ENCODE assay signal across 11 mouse cellular contexts in genomic region chr13:43131741-43132191, GRCm38 (mm10). TPM values are rescaled to one million over a fixed set of nuclear protein-coding genes. Genes with fewer than 3 reads are reported as not detected.
A peak's percentile ranks its signal among the peaks of the same experiment; 100 is the strongest.
DNase-seq lines count a peak whose midpoint lies in the region; ATAC-seq and TF ChIP-seq lines count a peak whose summit lies in the region.
"Had no signal": no experiment of that assay in that cellular context is flagged by ENCODE, and none has a peak within 500 bp of the region (broad histone marks: within the 10 kb centered on the region; RNA-seq: fewer than 3 reads in every experiment).

No protein-coding gene starts in this region.

- H3K4me2 ChIP-seq in liver, postnatal 0 days (ENCODE audit: low read depth, low read length), result no peak overlapping the region
- H3K4me2 ChIP-seq in liver, embryonic 11.5 days, result no peak overlapping the region
- H3K4me2 ChIP-seq in neural tube, embryonic 15.5 days, result no peak overlapping the region
- H3K4me2 ChIP-seq: forebrain, embryonic 13.5 days; midbrain, embryonic 13.5 days had no signal

- 64% methylated on average over 10 of the region's 10 CpGs for WGBS in liver, postnatal 0 days (ENCODE audit: insufficient replicate concordance)
- whole genome bisulfite sequencing in liver, embryonic 11.5 days, result 70% methylated on average over 10 of the region's 10 CpGs
- WGBS in neural tube, embryonic 15.5 days, result 67% methylated on average over 10 of the region's 10 CpGs

- DNase-seq in liver, postnatal 0 days, result no peak
- no peak for DNase-seq in liver, embryonic 11.5 days (ENCODE audit: low spot score)
- peak; percentile 64 to 68 for DNase-seq in heart, adult 9 months (ENCODE audit: low spot score in 2 of 2)
- peak; percentile 40 for DNase-seq in kidney, adult 11 months
- DNase-seq in adipocyte (ENCODE audit: low spot score), result no peak
- no peak for DNase-seq in adrenal gland, adult 8-10 months

- peak overlapping the region; percentile 50; the same call in 1 of the 2 replicates for H3K27ac ChIP-seq in liver, postnatal 0 days (ENCODE audit: low read depth)
- H3K27ac ChIP-seq in liver, embryonic 11.5 days (ENCODE audit: low read depth, low read length), result no peak overlapping the region
- H3K27ac ChIP-seq in neural tube, embryonic 15.5 days (replicated peaks), result peak overlapping the region; percentile 28; the same call in 1 of the 2 replicates
- H3K27ac ChIP-seq: forebrain, embryonic 13.5 days; midbrain, embryonic 13.5 days had no signal

- no peaks in the 10 kb centered on the region for H3K36me3 ChIP-seq in liver, postnatal 0 days (replicated peaks; ENCODE audit: insufficient read depth, low read length)
- H3K36me3 ChIP-seq in liver, embryonic 11.5 days (ENCODE audit: control insufficient read depth, insufficient read depth, low read length), result no peaks in the 10 kb centered on the region
- H3K36me3 ChIP-seq in neural tube, embryonic 15.5 days, result peaks cover 22% of the 10 kb centered on the region
- H3K36me3 ChIP-seq: G1E had no signal

- no peak for ATAC-seq in liver, postnatal 0 days
- no peak for ATAC-seq in liver, embryonic 11.5 days (replicated peaks; ENCODE audit: low FRiP score)
- ATAC-seq in neural tube, embryonic 15.5 days (ENCODE audit: low FRiP score), result no peak
- no peak for ATAC-seq in erythroid progenitor cell, adult 5-6 weeks (replicated peaks; ENCODE audit: low FRiP score, poor library complexity, severe bottlenecking)
- ATAC-seq: forebrain, embryonic 13.5 days; midbrain, embryonic 13.5 days had no signal

- no peak overlapping the region for H3K9ac ChIP-seq in liver, postnatal 0 days (replicated peaks)
- H3K9ac ChIP-seq in liver, embryonic 11.5 days (ENCODE audit: low read depth, low read length), result no peak overlapping the region
- no peak overlapping the region for H3K9ac ChIP-seq in neural tube, embryonic 15.5 days (replicated peaks)
- H3K9ac ChIP-seq: forebrain, embryonic 13.5 days; midbrain, embryonic 13.5 days had no signal

- H3K4me3 ChIP-seq in liver, postnatal 0 days (ENCODE audit: low read depth, low read length), result no peak overlapping the region
- H3K4me3 ChIP-seq in liver, embryonic 11.5 days (ENCODE audit: low read depth, low read length), result no peak overlapping the region
- H3K4me3 ChIP-seq in neural tube, embryonic 15.5 days (replicated peaks), result no peak overlapping the region
- H3K4me3 ChIP-seq: forebrain, embryonic 13.5 days; midbrain, embryonic 13.5 days had no signal

- no peaks in the 10 kb centered on the region; the same call in 1 of the 2 replicates for H3K4me1 ChIP-seq in liver, postnatal 0 days (ENCODE audit: insufficient read depth)
- H3K4me1 ChIP-seq in liver, embryonic 11.5 days (replicated peaks; ENCODE audit: control insufficient read depth, insufficient read depth, low read length), result no peaks in the 10 kb centered on the region
- peaks cover 4% of the 10 kb centered on the region; the same call in 1 of the 2 replicates for H3K4me1 ChIP-seq in neural tube, embryonic 15.5 days
- H3K4me1 ChIP-seq: midbrain, embryonic 13.5 days had no signal

- no peaks in the 10 kb centered on the region for H3K27me3 ChIP-seq in liver, postnatal 0 days (ENCODE audit: insufficient read depth, low read length)
- H3K27me3 ChIP-seq in liver, embryonic 11.5 days (replicated peaks; ENCODE audit: control insufficient read depth, insufficient read depth, low read length), result no peaks in the 10 kb centered on the region
- H3K27me3 ChIP-seq in neural tube, embryonic 15.5 days (replicated peaks), result no peaks in the 10 kb centered on the region
- H3K27me3 ChIP-seq: forebrain, embryonic 13.5 days; midbrain, embryonic 13.5 days had no signal

- H3K9me3 ChIP-seq in liver, postnatal 0 days (ENCODE audit: low read length), result no peaks in the 10 kb centered on the region
- no peaks in the 10 kb centered on the region for H3K9me3 ChIP-seq in liver, embryonic 11.5 days (ENCODE audit: control insufficient read depth, low read length)
- H3K9me3 ChIP-seq in neural tube, embryonic 15.5 days (replicated peaks), result no peaks in the 10 kb centered on the region
- H3K9me3 ChIP-seq: forebrain, embryonic 13.5 days; G1E; midbrain, embryonic 13.5 days had no signal

- TF ChIP-seq EP300 in liver, postnatal 0 days (IDR thresholded peaks at IDR 0.05; ENCODE audit: low read depth), result no peak

- no peak for TF ChIP-seq CTCF in liver, postnatal 0 days (IDR thresholded peaks at IDR 0.05; ENCODE audit: low read depth)

RNA-seq across cellular contexts. Expression of gene Tbc1d7, which starts 39.5 kb away (rescaled TPM):
- polyA plus RNA-seq in liver, postnatal 0 days (2015; fragmentation: Nextera tagmentation; extraction: Ambion mirVana), result 11.7 and 12.9 TPM in 2 replicates
- 28.9 and 34.8 TPM in 2 replicates for polyA plus RNA-seq in liver, embryonic 11.5 days (2014; fragmentation: Nextera tagmentation; extraction: Ambion mirVana)
- polyA plus RNA-seq in neural tube, embryonic 15.5 days (2015; fragmentation: Nextera tagmentation; extraction: Ambion mirVana), result 77.4 and 80.3 TPM in 2 replicates
- 1.4 TPM in 1 of 2 replicates, not detected in the other for total RNA-seq in erythroid progenitor cell, adult 5-6 weeks (2015; ENCODE audit: low replicate concordance)
- 1.4 TPM in 1 of 2 replicates, not detected in the other for total RNA-seq in erythroid progenitor cell, adult 5-6 weeks (2017; ENCODE audit: low replicate concordance)
- total RNA-seq in adrenal gland, adult 8-10 months (2022), result 10 to 100 TPM; 13.2 to 19.1 (median 18.4) TPM

Comparison
In these comparisons a context has a peak if more than half of its experiments do, and no peak if none do; other contexts are left out.
1. DNase-seq: peak in heart, adult 9 months (2 of 2) and kidney, adult 11 months (single experiment); none in liver, postnatal 0 days (single experiment), liver, embryonic 11.5 days (single experiment), adipocyte (single experiment) and adrenal gland, adult 8-10 months (single experiment).